Mouse (Mus musculus): ENCODE data around the gene Krt7.

DNA sequence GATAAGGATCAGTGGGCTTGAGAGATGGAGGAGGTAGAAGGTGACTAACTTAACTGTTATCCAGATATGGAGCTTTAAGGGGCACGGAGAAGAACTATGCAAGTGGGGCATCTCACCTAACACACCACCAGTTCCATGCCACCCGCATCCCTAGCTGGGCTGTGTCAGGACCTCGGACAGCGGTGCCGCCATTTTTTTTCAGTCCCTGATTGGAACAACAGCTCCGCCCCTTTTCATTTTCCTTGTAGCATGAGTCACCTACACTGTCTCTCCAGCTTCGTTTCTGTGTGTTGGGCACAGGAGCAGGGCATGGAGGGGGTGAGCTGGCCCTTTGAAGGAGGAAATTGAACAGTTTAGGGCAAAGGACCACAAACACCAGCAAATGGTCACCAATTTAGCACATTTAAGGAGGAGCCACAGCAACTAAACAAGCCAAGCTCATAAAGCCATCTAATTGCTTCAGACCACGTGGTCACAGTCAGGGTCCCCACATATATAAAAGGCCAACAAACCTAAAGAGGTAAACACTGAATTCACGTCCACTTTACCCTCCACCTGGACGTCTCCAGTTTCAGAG lies 62.2 kb downstream of the Krt7 start, which contains the start of gene Krt86:
- TF ChIP-seq POLR2A (IDR thresholded peaks at IDR 0.05; ENCODE audit: low read depth, low read length) (no peak), PAX5 (IDR thresholded peaks at IDR 0.05; ENCODE audit: low read length) (no peak), CTCF (conservative IDR thresholded peaks at IDR 0.05 in 1 of 2, IDR thresholded peaks at IDR 0.05 in 1 of 2; ENCODE audit: low read depth in 2 of 2, low read length in 2 of 2) (no peak), EP300 (IDR thresholded peaks at IDR 0.05; ENCODE audit: low read length) (no peak), RAD21 (IDR thresholded peaks at IDR 0.05; ENCODE audit: low read depth, low read length) (no peak), MAX (IDR thresholded peaks at IDR 0.05; ENCODE audit: low read length) (no peak), JUN (IDR thresholded peaks at IDR 0.05; ENCODE audit: insufficient read depth, low read depth, low read length) (no peak), CHD1 (IDR thresholded peaks at IDR 0.05; ENCODE audit: low read depth, low read length) (no peak)
